Mouse (Mus musculus) intestine, postnatal 0 days (tissue): ENCODE measurements around the gene Kalrn. TPM values are rescaled to one million over a fixed set of nuclear protein-coding genes. Genes with fewer than 3 reads are reported as not detected.

Experiments
- ATAC-seq: fragments of 200-750 bp; cut with Nextera tagmentation; 2 replicates; pipeline ENCODE4 v1.8.0; 2017; ENCODE audit warnings: mild to moderate bottlenecking, moderate TSS enrichment, moderate library complexity
- H3K27ac ChIP-seq: fragments of 300-500 bp; sonication (generic); 2 replicates; pipeline ENCODE4 v1.5.1; 2014; ENCODE audit warnings: mild to moderate bottlenecking, low read depth, low read length, moderate library complexity
- H3K27me3 ChIP-seq: fragments of 300-500 bp; sonication (generic); replicated peaks from 2 replicates; pipeline ENCODE4 v1.6.1; 2014; ENCODE audit warnings: low read length, mixed read lengths; ENCODE audit not compliant: control insufficient read depth, insufficient read depth
- H3K36me3 ChIP-seq: fragments of 300-500 bp; sonication (generic); 2 replicates; pipeline ENCODE4 v1.6.1; 2014; ENCODE audit warnings: mild to moderate bottlenecking, moderate library complexity; ENCODE audit not compliant: control insufficient read depth, insufficient read depth
- H3K4me1 ChIP-seq: fragments of 300-500 bp; sonication (generic); replicated peaks from 2 replicates; pipeline ENCODE4 v1.6.1; 2014; ENCODE audit warnings: antibody characterized with exemption, low read length, mixed read lengths; ENCODE audit not compliant: control insufficient read depth, insufficient read depth
- H3K4me2 ChIP-seq: fragments of 300-500 bp; sonication (generic); replicated peaks from 2 replicates; pipeline ENCODE4 v1.6.1; 2014; ENCODE audit warnings: low read depth, mild to moderate bottlenecking, moderate library complexity
- H3K4me3 ChIP-seq: fragments of 300-500 bp; sonication (generic); 2 replicates; pipeline ENCODE4 v1.5.1; 2014; ENCODE audit warnings: low read depth, low read length
- H3K9ac ChIP-seq: fragments of 300-500 bp; sonication (generic); 2 replicates; pipeline ENCODE4 v1.6.1; 2014; ENCODE audit warnings: mild to moderate bottlenecking, low read depth, low read length
- H3K9me3 ChIP-seq: fragments of 300-500 bp; sonication (generic); 2 replicates; pipeline ENCODE4 v1.6.1; 2016; ENCODE audit warnings: mixed run types; ENCODE audit not compliant: control insufficient read depth
- CTCF ChIP-seq: sonication (generic); IDR thresholded peaks from 2 replicates; pipeline ENCODE4 v1.5.1; 2016; ENCODE audit warnings: low read depth, mild to moderate bottlenecking, control low read depth, antibody characterized with exemption, moderate library complexity
- WGBS: fragments of 180-500 bp; shearing (Covaris S2); extraction: QIAGEN DNeasy Blood & Tissue Kit; methylation state at CpG from one replicate; pipeline ENCODE4 v1.1.7; 2014; 5-methylcytosine and 5-hydroxymethylcytosine counted together
- polyA plus RNA-seq: library from polyadenylated mRNA; unstranded; fragments of >200 nt; fragmentation: Nextera tagmentation; extraction: Ambion mirVana; gene quantifications from 2 replicates; pipeline ENCODE4 v1.2.1, GENCODE M21; 2015

Gene Kalrn
- polyA plus RNA-seq, 1 experiment from 2014 or later: 7.5 TPM

DNA sequence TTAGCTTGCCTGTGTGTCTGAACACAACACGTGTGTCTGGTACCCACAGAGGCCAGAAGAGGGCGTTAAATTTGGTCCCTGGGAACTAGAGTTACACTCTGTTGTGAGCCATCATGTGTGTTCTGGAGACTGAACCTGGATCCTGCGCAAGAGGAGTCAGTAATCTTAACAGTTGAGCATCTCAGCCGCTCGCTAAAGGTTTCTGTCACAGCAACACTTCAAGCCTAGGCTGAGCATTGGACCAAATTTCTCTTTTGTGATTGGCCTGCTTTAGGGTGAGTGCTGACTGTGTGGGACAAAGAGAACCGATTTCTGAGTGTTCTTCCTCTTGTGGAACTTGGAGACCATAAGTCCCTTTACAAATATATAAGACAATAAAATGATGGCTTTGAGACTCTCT lies 622.9 kb downstream of the Kalrn start:
- Histone ChIP-seq H3K4me3 (no peak overlapping the region), H3K27ac (no peak overlapping the region), H3K4me2 (no peak overlapping the region), H3K27me3 (no peaks in the 10 kb centered on the region), H3K4me1 (no peaks in the 10 kb centered on the region), H3K9ac (no peak overlapping the region), H3K36me3 (peaks cover 30% of the 10 kb centered on the region), H3K9me3 (no peaks in the 10 kb centered on the region)
- TF ChIP-seq CTCF: peak; percentile 36
- WGBS: 77% methylated on average over 6 of the region's 6 CpGs
- no peak for ATAC-seq

DNA sequence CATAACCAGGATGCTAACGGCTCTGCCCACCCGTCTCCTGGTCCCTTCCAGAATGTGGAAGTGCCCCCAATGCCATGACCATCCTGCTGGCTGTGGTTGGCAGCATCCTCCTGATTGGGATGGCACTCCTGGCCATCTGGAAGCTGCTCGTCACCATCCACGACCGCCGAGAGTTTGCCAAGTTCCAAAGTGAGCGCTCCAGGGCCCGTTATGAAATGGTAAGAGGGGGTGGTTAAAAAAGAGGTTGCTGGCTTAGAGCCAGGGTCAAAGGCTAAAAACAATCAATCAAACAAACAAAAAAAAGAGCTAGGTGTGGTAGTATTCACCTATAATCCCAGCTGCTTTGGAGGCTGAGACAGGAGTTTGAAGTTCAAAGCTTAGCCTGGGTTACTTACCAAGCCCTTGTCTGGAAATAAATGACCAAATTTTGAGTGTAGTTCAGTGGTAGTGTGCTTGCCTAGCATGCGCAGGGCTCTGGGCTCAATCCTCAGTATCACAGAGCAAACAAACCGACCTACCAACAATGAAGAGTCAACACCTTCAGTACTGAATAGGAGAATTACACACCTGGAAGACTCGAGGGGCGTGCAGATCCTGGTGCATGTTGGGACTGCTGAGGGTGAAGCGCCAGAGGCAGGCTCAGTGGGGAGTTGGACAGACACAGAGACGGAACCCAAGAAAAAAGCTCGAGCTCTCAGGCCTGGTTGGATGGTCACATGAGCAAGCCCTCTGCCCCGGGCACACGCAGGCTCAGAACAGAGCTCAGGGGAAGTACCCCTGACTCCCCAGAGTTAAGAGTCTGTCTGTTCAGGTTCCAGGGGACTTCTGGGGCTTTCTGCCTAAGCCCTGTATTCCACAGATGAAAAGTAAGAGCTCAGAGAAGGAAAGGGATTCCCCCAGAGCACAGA lies 625.4 kb downstream of the Kalrn start:
- Histone ChIP-seq H3K36me3 (peaks cover 15% of the 10 kb centered on the region; the same call in 1 of the 2 replicates), H3K27me3 (no peaks in the 10 kb centered on the region), H3K27ac (no peak overlapping the region), H3K4me3 (no peak overlapping the region), H3K4me2 (no peak overlapping the region), H3K9me3 (no peaks in the 10 kb centered on the region), H3K4me1 (no peaks in the 10 kb centered on the region), H3K9ac (no peak overlapping the region)
- TF ChIP-seq CTCF: no peak
- 63% methylated on average over 17 of the region's 17 CpGs for WGBS
- ATAC-seq: no peak

DNA sequence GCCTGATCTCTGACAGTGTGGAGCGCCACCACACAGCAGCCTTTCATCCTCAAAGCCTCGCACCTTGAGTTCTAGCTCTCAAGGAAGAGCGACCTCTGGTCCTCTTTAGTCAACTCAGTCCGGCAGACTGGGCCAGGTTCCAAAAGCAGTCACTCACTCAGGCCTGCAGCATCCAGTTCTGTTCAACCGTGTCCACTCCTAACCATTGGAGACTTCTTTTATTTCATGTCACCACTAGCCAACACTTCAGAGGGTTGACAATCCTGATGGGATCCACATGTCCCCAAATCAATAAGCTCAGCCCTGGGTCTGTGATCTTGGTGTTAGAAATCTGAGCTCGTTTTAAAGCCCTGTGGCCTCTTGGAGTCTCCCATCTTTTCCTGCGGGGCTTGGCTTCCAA lies 627.3 kb downstream of the Kalrn start:
- Histone ChIP-seq H3K27ac (no peak overlapping the region), H3K36me3 (peaks cover 15% of the 10 kb centered on the region; the same call in 1 of the 2 replicates), H3K9ac (no peak overlapping the region), H3K9me3 (no peaks in the 10 kb centered on the region), H3K4me3 (no peak overlapping the region), H3K27me3 (no peaks in the 10 kb centered on the region), H3K4me1 (no peaks in the 10 kb centered on the region), H3K4me2 (no peak overlapping the region)
- ATAC-seq: no peak
- no peak for TF ChIP-seq CTCF
- 68% methylated on average over 7 of the region's 7 CpGs for WGBS

DNA sequence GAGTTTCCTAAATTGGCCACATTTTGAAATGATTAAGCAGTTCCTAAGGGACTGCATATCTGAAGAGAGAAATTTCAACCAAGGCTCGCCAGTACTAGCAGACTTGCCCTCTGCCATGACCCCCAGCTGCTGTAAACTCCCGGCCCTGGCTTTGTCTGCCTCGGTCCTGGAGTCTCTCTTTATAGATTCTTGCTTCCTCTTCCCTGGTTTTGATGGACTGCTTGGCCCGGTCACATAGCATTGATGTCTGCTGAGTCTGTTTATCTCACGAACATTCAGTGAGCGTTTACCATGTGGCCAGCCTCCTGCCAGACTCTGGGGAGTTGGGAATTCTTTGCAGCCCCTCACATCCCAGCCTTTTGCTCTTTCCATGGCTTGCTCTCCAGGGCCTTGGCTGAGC lies 628.6 kb downstream of the Kalrn start:
- H3K9me3 ChIP-seq: no peaks in the 10 kb centered on the region
- H3K27ac ChIP-seq: no peak overlapping the region
- TF ChIP-seq CTCF: no peak
- no peak overlapping the region for H3K4me2 ChIP-seq
- no peaks in the 10 kb centered on the region; the same call in 1 of the 2 replicates for H3K4me1 ChIP-seq
- peaks cover 15% of the 10 kb centered on the region; the same call in 1 of the 2 replicates for H3K36me3 ChIP-seq
- no peak overlapping the region for H3K9ac ChIP-seq
- no peaks in the 10 kb centered on the region for H3K27me3 ChIP-seq
- WGBS: 33% methylated on average over 6 of the region's 6 CpGs
- no peak for ATAC-seq
- no peak overlapping the region for H3K4me3 ChIP-seq

DNA sequence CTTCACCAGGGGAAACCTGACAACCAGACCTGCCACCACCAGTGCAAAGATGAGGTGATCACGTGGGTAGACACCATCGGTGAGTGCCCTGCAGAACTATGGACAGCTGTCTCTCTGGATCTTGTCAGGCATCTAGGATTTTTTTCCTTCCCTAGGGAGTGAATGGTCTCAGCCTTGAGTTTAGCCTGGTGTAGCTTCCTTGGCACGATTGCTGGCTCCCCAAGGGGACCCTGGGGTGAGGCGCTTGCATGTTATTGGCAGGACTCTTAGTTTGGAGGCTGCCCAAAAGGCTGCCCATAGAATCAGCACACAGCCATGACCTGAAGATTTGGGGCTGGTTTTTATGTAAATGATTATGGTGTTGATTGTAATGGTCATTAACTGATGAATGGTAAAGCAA lies 629.2 kb downstream of the Kalrn start:
- no peaks in the 10 kb centered on the region for H3K27me3 ChIP-seq
- no peak overlapping the region for H3K9ac ChIP-seq
- peaks cover 15% of the 10 kb centered on the region; the same call in 1 of the 2 replicates for H3K36me3 ChIP-seq
- no peaks in the 10 kb centered on the region; the same call in 1 of the 2 replicates for H3K4me1 ChIP-seq
- WGBS: 90% methylated on average over 4 of the region's 4 CpGs
- no peak overlapping the region for H3K27ac ChIP-seq
- ATAC-seq: no peak
- no peak overlapping the region for H3K4me2 ChIP-seq
- no peak for TF ChIP-seq CTCF
- H3K4me3 ChIP-seq: no peak overlapping the region
- H3K9me3 ChIP-seq: no peaks in the 10 kb centered on the region

DNA sequence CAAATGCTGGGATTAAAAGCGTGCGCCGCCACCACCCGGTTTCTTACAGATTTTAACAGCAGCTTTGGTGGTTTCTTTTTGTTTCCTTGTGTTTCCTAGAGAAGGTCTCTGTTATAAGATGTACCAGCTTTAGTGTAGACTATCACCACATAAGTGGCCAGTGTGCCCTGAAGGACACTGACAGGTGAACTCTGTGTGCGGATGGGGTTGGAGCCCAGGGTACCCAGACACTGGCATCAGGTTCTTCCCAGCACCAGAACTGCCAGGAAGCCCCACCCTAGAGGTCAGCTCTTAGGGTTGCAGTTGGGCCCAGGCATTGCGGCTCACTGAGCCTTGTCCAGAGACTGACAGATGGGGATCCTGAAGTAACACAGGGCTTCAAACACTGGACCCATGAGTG lies 629.9 kb downstream of the Kalrn start:
- TF ChIP-seq CTCF: no peak
- Histone ChIP-seq H3K27ac (no peak overlapping the region), H3K9ac (no peak overlapping the region), H3K27me3 (no peaks in the 10 kb centered on the region), H3K4me1 (no peaks in the 10 kb centered on the region; the same call in 1 of the 2 replicates), H3K9me3 (no peaks in the 10 kb centered on the region), H3K4me2 (no peak overlapping the region), H3K36me3 (0 out of 2 replicates have a peak, but pooled peaks cover 9% of the 10 kb centered on the region), H3K4me3 (no peak overlapping the region)
- WGBS: 97% methylated on average over 6 of the region's 6 CpGs
- no peak for ATAC-seq
